Mouse (Mus musculus): ENCODE results near the gene Vmn2r38.
"Not testable (repeated sequence)": the region's sequence is repeated elsewhere in the genome, so short reads cannot be mapped to it uniquely, and the experiment has no call there.

The Vmn2r38 gene

GRCm38 (mm10) chr7:9097781-9098180 is at the start of gene Vmn2r38:
TSS of gene Vmn2r38 (minus strand) at chr7:9097881.
- not testable (repeated sequence) for DNase-seq (ENCODE audit: low spot score in 2 of 2)

GRCm38 (mm10) chr7:9065353-9065752 is 32.3 kb downstream of the Vmn2r38 start:
- not testable (repeated sequence) for DNase-seq (ENCODE audit: low spot score in 2 of 2)

GRCm38 (mm10) chr7:9030698-9031097 is 67.0 kb downstream of the Vmn2r38 start, which contains the start of gene Vmn2r39:
TSS of gene Vmn2r39 (minus strand) at chr7:9030798.
- DNase-seq (ENCODE audit: low spot score in 2 of 2) = not testable (repeated sequence)

Data from urinary bladder, postnatal 4 days (tissue).